Mouse (Mus musculus) lung, adult 2 months (tissue): ENCODE results near the gene Shq1.

Experiments
- CTCF ChIP-seq: fragments of 200-500 bp; IDR thresholded peaks from 2 replicates; pipeline ENCODE4 v1.5.1; 2011; ENCODE audit warnings: mild to moderate bottlenecking, low read length, control low read depth; ENCODE audit not compliant: insufficient read depth
- POLR2A ChIP-seq: fragments of 200-500 bp; IDR thresholded peaks from 2 replicates; pipeline ENCODE4 v1.6.1; 2011; ENCODE audit warnings: low read depth, mild to moderate bottlenecking, control low read depth, low read length, borderline replicate concordance; ENCODE audit errors: extremely low read depth

DNA sequence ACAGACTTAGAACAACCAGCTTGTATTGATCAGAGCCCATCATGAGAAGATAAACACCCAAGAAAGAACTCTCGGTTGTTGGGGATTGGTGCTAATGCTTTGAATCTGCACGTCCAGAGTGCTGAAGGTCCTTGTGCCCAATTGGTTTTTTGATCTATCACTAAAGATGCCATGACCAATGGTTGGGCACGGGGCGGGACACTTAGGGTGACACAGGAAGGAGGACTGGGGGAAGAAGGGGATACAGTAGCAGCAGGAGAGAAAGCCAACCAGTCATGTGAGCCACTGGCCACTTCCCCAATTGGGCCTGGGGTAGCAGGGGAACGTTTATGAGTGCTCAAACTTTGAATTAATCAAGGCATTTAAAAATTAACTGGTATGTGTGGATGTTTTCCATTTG, 23.8 kb downstream of the Shq1 start:
- TF ChIP-seq CTCF (no peak), POLR2A (no peak)
